Mouse (Mus musculus) gastrocnemius, postnatal 25 days (tissue): Measurements from ENCODE around the gene Dync1i2. TPM values are rescaled to one million over a fixed set of nuclear protein-coding genes. Genes with fewer than 3 reads are reported as not detected.

Experiments used
- DNase-seq: peaks from one replicate; pipeline ENCODE4 v3.0.0; 2022
- total RNA-seq, 2 experiments: library from RNA; stranded (reverse); gene quantifications; 1 replicate in 1 of 2; 2 replicates in 1 of 2; pipeline ENCODE4 v1.2.3; 2021

Gene Dync1i2
- total RNA-seq, 2 experiments from 2014 or later, result 39.0 to 39.1 TPM

DNA sequence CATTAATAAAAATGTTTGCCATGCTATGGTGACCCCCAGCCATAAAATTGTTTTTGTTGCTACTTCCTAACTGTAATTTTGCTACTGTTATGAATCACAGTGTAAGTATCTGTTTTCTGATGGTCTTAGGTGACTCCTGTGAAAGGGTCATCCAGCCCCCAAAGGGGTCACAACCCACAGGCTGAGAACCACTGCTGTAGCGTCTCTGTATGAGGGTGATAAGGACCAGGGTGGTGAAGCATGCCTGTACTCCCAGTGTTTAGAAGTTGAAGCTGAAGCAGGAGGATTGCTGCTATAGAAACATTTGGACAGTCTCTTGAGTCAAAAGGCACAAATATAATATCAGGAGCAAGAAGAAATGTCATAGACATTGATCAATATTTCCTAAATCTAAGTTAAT is 57.8 kb downstream of the Dync1i2 start:
- no peak for DNase-seq

DNA sequence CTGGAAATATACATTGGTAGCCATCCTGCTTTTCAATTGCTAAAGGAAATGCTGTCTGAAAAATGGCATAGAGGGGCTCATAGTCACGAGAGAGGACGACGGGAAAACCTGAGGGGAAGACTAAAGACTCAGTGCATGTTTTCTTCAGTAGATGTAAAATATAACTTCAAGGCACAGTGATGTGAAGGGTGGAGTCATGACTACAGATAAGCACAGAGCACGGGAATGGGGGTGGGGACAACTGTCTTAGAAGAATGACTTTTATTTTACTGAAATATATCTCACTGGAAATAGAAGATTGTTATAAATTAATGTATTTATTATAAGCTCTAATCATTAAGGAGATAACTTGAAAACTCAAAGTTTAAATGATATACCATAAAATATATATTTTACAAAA is 58.6 kb downstream of the Dync1i2 start:
- no peak for DNase-seq

DNA sequence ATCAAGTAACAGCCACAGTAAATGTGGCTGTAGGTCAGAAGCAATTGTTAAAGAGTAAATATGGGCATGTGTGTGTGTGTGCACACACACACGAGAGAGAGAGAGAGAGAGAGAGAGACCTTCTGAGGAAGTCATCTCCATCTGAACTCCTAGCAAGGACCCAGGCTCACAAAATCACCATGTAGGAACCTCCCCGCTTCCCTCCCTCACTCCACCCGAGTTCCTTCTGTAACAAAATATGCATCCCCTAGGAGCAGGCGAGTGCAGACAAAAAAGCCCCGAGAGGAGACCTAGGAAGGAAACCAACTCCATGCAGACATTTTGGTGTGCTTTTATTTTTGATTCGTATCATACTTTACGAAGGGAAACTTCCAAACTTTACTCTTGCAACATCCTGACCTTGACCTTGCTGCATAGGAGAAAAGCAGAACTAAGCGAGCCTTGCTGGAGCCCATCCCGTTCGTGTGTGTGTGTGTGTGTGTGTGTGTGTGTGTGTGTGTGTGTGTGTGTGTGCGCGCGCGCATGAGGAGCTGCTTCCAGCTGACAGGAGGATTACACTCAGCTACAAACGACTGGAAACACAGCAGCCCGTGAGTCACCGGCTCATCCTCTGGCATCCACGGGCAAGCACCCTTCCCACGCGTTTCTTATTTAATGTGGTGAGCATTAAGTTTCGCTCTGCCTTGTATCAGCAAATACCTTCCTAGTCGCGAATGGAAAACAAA is 62.6 kb downstream of the Dync1i2 start:
- DNase-seq, result peak; percentile 58

DNA sequence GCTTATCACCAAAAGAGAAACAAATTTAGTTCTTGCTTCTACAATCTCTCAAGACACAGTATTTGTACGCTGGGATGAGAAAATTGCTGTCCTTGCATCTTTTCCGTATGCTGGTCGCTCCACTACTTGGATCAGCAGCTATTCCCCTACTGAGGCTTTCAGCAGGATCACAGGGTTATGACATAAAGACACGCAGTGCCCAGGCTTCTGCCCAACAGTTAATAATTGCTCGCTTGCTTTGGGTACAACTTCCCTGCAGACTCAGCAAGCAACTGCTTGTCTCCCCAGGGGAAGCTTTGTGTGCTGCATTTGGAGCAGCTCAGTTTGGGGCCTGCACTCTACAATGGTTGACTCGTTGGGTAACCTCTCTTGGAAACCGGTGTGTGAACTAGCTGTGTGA is 64.2 kb downstream of the Dync1i2 start:
- no peak for DNase-seq

DNA sequence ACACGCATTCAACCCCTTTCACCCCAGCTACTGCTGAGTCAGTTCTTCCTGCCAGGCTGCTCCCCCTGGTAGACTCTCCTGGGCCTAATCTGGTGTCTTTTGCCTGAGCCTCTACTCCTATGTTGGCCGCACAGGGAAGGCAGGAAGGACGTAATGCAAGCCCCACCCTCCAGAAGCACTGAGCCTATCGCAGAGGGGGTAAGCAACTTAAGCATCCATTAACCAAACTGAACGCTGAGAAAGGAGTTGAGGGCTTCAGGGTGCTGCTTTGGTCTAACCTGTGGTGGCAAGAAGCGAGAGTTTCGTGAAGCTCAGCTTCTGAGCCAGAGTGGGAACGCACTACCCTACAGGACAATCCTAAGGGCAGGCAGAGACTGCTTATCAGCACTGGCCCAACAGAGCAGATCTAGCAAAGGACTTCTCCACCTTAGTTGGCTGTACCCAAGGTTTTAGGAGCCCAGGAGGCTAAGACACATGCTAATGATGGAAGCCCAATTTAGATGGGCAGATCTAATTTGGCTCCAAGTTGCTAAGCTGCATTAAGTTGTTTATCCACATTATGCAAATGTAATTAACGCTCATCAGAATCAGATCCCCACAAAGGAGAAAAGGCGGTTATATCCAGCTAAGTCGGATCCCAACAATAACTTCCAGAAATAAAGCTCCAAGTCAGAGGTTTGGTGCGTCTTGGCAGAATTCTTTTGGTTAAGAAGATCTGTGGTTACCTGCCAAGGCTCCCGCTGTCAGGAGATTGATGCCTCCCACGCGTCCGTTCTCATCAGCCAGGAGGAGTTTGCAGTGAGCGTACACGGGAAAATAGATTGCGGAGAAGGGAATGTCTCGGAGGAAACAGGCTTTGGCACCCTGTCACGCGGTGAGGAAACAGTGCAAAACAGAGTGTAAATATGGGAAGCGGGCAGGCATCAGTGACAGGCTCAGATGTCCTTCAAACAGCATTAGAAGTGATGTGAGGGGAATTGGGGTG is 67.6 kb downstream of the Dync1i2 start:
- DNase-seq, result no peak

DNA sequence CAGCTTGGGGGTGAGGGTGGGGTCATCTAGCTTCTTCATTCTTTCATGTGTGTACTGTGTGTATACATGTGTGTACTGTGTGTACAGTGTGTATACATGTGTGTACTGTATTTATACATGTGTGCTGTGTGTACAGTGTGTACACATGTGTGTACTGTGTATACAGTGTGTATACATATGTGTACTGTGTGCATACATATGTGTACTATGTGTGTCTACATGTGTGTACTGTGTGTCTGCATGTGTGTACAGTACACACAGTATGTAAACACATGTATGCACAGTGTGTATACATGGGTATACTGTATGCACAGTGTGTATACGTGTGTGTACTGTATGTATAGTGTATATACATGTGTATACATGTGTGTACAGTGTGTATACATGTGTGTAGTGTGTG is 70.5 kb downstream of the Dync1i2 start:
- no peak for DNase-seq

DNA sequence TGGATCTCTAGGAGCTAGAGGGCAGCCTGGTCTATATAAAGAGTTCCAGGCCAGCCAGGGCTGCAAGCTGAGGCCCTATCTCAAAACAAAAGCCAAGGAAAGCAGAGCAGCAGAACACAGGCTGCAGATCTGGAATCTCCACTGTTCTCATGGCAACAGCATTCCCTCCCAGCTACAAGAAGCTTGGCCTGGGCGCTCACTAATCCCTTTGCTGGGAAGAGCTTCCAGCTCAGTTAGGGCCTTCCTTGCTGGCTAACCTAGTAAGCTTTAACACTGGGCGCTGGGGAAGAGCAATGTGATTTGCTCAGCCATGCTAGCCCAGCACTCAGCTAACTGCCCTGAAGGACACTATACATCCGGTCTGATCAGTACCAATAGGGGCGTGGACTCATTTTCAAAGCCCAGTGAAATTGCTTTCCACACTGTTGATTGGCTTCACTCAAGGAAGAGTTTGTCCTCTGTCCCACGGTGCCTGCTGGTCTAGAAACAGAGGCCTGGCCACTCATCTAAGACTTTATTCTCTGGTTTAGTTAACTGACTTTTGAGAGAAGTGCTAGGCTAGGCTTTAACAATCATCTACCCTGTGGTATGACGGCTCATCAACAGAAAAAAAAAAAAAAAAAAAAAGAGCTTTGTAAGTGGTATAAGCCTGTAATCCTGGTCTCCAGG is 78.7 kb downstream of the Dync1i2 start:
- peak; percentile 27 for DNase-seq

DNA sequence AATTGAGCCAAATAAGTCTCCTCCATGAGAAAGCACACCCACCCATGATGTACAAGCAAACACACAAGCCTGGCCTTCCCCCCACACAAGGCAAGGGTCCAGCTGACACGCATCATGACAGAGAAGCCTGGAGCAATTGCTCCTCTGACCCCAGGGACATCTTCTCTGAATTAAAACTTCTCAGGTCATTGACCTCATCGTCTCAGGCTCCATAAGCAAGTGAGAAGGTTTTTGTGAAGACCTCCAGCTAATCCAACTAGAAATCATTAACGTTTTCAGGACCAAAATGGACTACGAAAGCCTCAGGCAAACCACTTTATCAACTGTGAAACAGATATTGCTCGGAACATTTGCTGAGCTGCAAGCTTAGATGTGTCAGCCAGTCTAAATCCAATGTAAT is 80.1 kb downstream of the Dync1i2 start:
- no peak for DNase-seq

DNA sequence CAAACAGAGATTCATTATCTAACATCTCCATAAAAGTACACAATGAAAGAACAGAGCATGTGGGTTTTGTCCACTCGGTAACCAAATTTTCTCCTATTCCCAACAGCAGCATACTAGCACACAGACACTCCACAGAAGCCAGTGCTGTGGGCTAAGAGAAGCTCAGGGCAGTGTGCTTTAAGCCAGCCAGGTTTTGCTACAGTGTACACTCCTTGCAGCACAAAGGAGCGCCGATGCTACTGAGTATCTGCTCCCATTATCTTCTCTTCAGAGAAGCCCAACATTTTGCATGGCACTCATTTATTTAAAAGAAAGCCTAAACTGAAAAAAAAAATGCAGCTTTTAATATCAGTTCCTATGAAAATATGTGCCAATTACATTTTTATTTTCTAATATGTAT is 82.5 kb downstream of the Dync1i2 start:
- no peak for DNase-seq

DNA sequence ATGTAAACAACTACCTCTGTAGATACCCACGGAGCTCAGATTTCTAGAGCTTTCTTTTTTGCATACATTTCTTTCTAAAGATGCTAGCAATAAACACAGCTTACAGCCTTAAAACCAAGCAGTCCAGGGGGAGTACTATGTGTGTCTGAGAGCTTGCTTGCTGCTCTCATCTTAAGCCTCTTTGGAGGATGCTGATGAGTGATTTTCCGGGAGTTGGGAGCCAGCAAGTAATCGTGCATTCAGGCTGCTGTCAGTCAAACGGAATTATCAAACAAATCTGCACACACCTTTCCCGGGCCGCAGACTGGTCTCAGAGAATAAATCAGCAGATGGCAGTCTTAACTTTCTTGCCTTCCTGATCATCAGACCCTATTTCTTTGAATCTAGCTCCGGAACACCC is 83.0 kb downstream of the Dync1i2 start:
- DNase-seq, result no peak

DNA sequence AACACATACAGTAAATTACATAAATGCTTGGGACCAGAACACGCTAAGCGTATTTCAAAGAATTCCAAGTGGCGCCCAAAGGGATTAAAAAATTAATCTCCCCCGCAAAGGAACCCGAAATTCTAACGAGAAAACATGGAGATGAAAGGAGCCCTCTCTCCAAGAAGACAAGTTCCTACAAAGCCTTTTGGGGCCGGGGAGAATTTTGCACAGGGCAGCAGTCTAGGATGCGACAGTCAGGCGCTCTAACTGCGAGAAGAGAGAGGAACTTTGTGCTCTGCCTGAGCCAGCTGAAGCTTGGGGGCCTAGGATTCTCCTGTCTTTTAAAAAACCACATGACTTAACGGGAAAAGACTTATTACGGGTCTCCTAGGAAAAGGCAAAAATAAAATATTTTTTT is 84.3 kb downstream of the Dync1i2 start:
- no peak for DNase-seq

DNA sequence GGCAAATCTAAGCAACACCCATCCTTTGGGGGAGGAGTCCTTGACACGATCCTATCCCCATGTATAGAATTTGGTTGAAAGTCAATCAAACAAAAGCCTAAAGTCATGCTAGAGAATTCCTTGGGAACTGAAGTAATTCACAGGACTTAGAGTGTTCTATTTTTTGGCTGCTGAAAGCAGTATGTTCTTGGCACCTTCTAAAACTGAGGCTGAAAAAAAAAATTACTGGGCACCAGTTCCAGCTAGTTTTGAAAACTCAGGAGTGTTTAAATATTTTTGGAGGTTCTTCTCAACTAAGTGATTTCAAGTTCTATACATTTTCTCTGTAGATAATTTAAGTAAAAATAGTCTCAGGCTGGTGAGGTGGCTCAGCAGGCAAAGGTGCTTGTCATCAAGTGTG is 86.0 kb downstream of the Dync1i2 start:
- DNase-seq, result no peak

DNA sequence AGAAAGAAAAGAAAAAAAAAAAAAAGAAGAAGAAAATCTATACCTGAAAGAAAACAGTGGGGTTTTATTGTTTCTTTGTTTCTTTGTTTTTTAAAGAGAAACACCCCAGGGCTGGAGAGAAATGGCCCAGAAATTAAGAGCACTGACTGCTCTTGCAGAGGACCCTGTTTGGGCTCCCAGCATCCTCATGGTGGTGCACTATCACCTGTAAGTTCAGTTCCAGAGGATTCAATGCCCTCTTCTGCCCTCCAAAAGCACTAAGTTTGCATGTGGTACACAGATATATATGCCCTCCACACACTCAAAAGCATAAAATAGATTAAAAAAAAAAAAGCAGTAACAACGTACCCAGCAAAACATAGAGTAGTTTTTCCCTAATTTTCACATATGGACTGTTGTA is 87.2 kb downstream of the Dync1i2 start:
- DNase-seq, result no peak

DNA sequence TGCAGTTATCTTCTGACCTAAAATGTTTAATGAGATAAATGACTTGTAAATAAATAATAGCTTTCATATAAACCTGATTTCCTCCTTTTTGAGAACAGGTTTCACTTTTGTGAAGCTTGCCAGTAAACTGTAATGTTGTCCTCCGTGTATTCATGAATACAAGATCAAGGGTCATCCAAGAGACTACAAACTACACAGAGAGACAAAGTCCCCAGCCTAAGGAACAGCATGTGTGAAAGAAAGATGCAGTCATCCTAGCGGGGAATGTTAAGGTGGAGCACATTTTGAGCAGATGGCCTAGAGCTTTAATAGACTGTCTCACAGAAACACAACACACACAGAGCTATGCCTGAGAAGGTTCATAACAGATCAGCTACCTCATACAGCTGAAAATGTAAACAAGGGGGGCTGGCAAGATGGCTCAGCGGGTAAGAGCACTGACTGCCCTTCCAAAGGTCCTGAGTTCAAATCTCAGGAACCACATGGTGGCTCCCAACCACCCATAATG is 90.7 kb downstream of the Dync1i2 start:
- no peak for DNase-seq

DNA sequence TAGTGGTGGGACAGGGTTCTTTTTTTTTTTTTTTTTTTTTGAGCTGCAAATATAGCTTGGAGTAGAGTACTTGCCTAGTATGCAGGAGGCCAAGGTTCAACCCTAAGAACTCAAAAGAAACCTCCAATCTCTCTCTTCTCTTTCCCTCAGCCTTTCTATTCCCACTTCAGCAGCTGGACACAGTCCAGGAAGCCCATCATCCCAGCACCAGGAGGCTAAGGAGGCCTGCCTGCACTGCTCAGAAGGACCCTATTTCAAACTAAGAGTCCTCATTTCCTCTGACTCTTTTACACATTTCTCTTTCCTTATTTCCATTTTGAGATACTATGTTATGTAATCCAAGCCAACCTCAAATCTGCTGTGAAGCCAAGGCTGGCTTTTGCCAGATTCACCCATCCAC is 91.7 kb downstream of the Dync1i2 start:
- no peak for DNase-seq

DNA sequence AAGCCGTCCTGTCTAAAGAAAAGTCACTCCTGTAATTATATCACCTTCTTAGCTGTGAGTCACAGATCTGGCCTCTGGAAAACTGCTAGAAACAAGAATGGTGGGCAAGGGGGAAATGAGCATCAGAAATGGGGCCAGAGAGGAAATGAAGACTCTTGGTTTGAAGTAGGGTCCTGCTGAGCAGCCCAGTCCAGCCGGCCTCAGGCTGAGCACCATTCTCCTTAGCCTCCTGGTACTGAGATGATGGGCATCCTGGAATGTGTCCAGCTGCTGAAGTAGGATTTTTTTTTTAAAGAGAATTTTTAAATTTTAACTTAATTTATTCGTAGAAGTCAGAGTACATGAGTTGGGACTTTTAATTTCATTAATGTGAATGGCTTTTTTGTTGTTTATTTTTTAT is 93.3 kb downstream of the Dync1i2 start:
- DNase-seq, result no peak

DNA sequence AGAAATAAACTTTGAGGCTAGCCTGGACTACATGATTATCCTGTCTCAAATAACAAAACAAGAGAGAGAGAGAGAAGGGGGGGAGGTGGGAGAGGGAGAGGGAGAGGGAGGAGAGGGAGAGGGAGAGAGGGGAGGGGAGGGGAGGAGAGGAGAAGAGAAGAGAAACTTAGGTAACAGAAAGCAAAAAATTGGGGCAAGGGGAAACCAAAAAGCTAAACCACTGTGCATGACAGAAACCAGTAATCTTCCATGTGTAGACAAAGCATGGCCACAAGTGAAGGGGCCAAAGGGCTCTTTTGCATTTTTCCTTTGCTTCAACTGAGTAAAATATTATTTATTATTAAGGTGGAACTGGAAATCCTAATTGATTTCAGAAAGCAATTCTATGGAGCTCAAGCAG is 94.9 kb downstream of the Dync1i2 start:
- DNase-seq, result no peak

DNA sequence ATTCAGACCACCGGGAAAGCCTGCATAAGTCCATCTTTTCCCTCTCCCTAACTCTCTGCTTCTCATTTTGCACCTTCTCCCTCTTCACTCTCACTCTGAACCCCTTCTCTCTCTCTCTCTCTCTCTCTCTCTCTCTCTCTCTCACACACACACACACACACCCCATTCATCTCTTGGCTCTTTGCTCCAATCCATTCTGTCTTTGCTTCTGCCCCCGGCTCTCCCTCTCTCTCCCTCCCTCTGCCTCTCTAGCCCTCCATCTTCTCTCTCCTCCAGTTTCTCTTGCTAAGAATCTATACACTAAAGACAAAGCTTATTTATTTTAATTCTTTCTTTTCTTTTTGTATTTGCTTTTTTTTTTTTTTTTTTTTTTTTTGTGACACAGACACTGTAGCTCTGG is 98.2 kb downstream of the Dync1i2 start:
- DNase-seq, result no peak

DNA sequence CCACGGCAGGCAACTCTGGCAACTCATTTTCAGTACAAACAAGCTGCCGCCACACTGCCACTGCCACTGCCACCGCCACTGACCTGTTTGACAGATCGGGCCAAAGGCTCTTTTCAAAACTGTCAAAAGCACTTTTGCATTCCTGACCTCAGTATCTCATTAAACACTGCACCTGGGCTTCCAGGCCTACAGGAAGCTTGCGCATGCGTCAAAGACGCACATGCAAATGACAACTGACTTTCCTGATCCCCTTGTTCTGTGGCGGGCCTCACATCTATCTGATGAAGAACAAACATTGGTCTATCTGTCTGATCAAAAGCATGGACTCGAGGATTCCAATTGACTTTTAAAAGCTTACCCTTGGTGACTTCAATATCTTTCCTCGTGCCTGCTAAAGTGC is 100.6 kb downstream of the Dync1i2 start:
- DNase-seq, result no peak
